Mouse (Mus musculus) bone marrow macrophage, adult 2 months (primary cell): ENCODE data around the gene Fbxo47.

Source experiments
- CTCF ChIP-seq: IDR thresholded peaks from 2 replicates; pipeline ENCODE4 v1.5.1; 2012; ENCODE audit warnings: low read depth, mild to moderate bottlenecking, low read length, moderate library complexity
- POLR2A ChIP-seq: IDR thresholded peaks from 2 replicates; pipeline ENCODE4 v1.6.1; 2012; ENCODE audit warnings: mild to moderate bottlenecking, low read depth, low read length, borderline replicate concordance

DNA sequence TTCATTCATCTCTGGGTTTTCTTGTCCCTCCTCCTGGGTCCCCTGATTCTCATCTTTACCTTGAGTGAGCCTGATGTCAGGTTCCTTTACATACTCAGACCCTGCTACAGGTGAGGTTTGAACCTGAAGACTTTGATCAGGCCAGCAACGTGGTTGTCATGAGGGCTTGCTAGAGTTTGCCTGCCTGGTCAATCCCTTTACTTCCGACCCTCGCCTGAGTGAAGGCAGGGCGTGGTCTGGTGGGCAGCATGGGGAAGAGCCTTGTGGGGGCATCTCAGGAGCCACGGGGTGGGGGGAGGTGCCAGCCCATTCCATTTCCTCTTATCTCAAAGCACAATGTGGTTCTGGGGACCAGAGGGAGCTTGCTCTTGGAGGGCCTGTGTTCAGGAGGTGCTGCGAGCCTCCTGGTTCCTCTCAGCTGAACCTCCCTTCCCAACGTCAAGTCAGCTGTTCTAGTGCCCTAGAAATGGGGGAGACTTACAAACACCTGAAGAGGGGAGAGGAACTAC, 46.3 kb downstream of the Fbxo47 start:
- no peak for TF ChIP-seq CTCF
- no peak for TF ChIP-seq POLR2A
